Mouse (Mus musculus): ENCODE measurements at regions not wholly inside any gene's neighbourhood (a gene's known extent, or its start where the extent isn't known, plus 50 kb on each side); places are given as distances from the start of the nearest gene placed in this dataset.

GRCm38 (mm10) chr4:47570846-47571245 is 96.4 kb downstream of the Sec61b start:
- TF ChIP-seq CTCF (IDR thresholded peaks at IDR 0.05; ENCODE audit: low read depth, low read length) (no peak), POLR2A (IDR thresholded peaks at IDR 0.05; ENCODE audit: borderline replicate concordance, low read depth, low read length) (no peak)
